Mouse (Mus musculus) C2C12 (cell line): ENCODE data around the gene Grik4.

ENCODE experiments used
- CEBPB ChIP-seq: IDR thresholded peaks from one replicate; pipeline ENCODE4 v1.6.1; 2011; ENCODE audit warnings: low read depth, mild to moderate bottlenecking, control low read depth, moderate library complexity
- CTCF ChIP-seq: IDR thresholded peaks from one replicate; pipeline ENCODE4 v1.5.1; 2011; ENCODE audit not compliant: control insufficient read depth, insufficient read depth, insufficient read length
- FOSL1 ChIP-seq: IDR thresholded peaks from one replicate; pipeline ENCODE4 v1.8.0; 2011; ENCODE audit warnings: mild to moderate bottlenecking, low read length; ENCODE audit not compliant: poor library complexity, insufficient read depth, severe bottlenecking
- MAX ChIP-seq: IDR thresholded peaks from one replicate; pipeline ENCODE4 v1.6.1; 2011; ENCODE audit warnings: mild to moderate bottlenecking, control low read depth
- MYOD1 ChIP-seq: IDR thresholded peaks from one replicate; pipeline ENCODE4 v1.6.1; 2011; ENCODE audit warnings: low read depth; ENCODE audit not compliant: control insufficient read depth, insufficient read length
- MYOG ChIP-seq: IDR thresholded peaks from one replicate; pipeline ENCODE4 v1.6.1; 2011; ENCODE audit not compliant: control insufficient read depth, insufficient read length; ENCODE audit errors: extremely low read depth
- USF1 ChIP-seq: IDR thresholded peaks from one replicate; pipeline ENCODE4 v1.6.1; 2011; ENCODE audit warnings: low read depth, mild to moderate bottlenecking, control low read depth, moderate library complexity

DNA sequence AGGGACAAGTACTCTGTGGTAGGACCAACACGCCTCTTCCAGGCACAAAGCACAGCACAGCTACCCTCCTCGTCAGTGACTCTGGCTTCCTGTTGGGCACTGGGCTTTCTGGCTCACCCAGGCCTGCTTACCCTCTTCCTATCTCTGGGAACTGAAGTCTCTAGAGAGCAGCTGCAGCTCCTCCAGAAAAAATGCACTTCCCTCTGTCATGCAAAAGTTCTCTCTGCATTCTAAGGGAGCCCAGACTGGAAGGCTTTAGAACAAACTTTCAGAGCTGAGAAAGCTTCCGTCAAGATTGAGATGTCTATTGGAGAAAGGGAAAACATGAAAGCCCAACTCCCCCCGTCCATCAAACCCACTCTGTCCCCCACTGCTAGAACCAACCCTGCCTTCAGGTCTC, 2.1 kb downstream of the Grik4 start:
- no peak for TF ChIP-seq CTCF
- no peak for TF ChIP-seq MAX
- TF ChIP-seq MYOG: no peak
- no peak for TF ChIP-seq FOSL1
- no peak for TF ChIP-seq CEBPB
- no peak for TF ChIP-seq USF1
- TF ChIP-seq MYOD1: no peak
